Mouse (Mus musculus) fibroblast of lung, adult 2 months (primary cell): Measurements from ENCODE around the gene Lgals7.
A peak's percentile ranks its signal among the peaks of the same experiment; 100 is the strongest.

Source experiments
- DNase-seq: peaks from one replicate; pipeline ENCODE4 v3.0.0-alpha.2; 2011; ENCODE audit warnings: low read depth

Lgals7 gene

DNA sequence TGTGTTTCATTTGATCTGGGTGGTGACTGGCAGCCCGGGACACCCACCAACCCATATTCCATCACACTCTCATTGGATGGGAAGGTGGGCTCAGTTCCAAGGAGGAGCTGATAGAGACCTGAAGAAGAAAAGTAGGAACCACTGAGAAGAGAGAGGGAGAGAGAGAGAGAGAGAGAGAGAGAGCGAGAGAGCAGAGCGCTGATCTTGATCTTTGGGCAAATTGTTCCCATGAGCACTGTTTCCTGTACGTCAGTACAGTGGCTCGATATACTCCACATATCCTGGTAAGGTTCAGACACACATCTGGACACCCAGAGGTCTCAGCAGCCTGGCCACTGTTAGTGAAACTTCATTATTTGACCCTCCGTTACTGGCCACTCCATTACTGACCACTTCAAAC is at the start of gene Lgals7:
Gene Lgals7, plus strand, starts transcription at position 314 of the 400 bp plus-strand sequence.
- DNase-seq: no peak

DNA sequence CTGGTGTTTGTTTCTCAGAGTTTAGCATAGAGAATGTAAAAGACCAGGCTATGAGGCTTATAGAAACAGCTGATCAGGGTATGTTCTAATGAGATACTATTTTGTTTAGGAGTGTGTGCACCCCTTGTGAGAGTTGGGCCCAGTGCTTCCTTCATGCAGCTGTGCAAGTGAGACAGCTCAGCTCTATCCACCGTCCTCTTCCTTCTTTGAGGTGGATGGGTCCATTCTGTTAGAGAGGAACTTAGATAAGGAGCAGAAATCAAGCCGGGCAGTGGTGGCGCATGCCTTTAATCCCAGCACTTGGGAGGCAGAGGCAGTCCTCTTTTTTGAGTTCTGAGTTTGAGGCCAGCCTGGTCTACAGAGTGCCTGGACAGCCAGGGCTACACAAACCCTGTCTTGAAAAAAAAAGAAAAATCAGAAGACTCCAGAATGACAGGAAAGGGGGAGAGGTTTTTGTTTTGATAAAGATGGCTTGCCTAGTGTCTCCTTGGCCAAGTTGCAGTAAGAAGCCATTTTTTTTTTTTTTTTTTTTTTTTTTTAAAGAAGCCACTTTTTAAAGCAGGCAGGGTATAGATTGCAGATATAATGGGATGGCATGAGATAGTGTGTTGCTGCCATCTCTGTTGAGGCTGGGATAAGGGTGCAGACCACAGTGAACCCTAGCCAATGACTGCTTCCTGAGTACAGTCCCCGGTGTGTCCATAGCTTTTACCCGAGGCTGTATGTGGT is 49.2 kb upstream of the Lgals7 start:
- DNase-seq: no peak

DNA sequence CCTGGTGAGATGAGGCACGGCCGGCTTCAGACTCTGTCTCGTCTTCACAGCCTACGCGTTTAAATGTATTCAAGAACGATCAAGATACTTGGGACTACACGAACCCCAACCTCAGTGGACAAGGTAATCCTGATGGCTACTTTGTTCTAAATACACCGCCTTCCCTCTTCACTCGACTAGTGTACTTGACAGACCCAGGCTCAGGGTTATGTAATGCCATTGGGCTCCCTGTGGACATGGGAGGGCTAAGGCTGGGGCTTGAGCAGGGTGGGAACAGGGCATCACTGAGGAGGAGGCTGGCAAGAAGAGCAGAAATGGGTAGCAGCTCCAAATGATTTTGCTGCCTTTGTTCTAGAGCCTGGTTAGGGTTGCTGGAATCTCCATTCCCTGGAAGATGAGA is 48.4 kb upstream of the Lgals7 start:
- DNase-seq: no peak

- no peak for DNase-seq
Measured at GRCm38 (mm10) chr7:28816201-28816600, 47.5 kb upstream of the Lgals7 start.

DNA sequence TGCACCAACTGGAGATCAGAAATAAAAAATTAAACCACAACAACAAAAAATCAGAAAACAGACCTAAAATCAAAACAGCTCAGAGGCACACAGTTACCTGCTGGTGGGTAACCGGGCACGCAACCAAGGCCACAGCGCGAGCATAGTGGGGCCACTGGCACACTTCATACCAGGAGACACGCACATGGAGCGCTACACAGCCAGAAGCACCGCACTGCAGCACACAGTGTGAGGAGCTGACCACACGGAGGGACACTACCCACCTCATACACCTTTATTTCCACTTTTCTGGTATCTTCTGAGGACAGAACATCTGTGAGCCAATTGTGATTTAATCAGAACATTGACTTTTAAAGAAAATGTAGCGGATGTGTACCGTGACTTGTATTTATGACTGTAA is 46.7 kb upstream of the Lgals7 start:
- DNase-seq: no peak

DNA sequence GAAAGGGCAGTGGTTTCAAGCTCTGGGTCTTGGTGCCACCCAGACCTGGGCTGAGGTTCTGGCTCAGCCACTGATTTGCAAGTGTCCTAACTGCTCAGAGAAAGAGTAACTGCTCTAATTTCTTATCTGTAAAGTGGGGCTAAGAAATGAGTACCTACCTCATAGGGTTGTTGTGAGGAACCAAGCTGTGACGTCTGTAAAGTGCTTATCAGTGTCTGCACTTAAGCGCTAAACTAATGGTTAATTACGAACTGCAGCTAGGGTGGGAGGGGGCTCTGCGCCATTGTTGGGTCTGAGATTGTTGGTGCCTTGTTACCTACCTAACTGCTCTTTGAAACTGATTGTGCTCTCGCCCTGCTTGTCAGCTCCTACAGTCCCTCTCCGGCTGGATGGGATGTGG is 46.1 kb upstream of the Lgals7 start:
- DNase-seq: no peak

DNA sequence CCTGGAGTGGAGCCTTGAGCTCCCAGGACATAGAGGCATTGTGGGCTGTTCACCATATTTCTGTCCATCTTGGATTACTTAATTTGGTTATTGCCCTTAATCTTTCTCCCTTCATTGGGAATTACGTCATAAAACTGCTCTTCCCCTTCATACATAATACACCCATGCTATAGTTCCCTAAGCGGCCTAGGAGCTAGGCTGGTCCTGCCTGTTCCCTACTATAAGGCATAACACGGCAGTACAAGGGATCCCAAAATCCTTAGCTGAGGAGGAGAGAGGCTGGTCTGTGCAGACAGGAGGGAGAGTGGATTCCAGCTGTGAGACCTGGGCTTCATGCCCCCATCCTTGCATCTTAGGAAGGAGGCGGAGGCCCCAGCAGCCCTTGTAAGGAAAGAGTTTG is 45.7 kb upstream of the Lgals7 start:
- DNase-seq: no peak

GRCm38 (mm10) chr7:28818436-28818835 is 45.2 kb upstream of the Lgals7 start:
- DNase-seq: no peak

- no peak for DNase-seq
Measured at GRCm38 (mm10) chr7:28818861-28819452, 44.7 kb upstream of the Lgals7 start.

DNA sequence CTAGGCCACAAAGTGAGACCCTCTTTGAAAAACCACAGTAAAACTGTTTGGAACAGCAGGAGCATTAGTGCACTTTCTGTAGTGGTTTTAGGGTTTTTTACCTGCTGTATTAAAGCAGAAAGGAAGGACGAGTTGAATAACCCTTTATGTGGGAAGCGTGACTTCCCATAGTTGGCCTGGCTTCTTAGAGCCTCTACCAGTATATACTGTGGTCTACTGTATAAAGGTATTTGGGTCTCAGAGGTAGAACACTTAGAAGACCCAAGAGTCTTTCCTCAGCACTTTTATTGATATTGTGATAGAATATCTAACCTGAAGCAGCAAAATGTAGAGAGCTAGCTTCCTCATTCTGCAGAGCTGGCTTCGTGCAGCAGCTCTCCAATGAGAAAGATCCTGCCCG is 44.1 kb upstream of the Lgals7 start:
- DNase-seq: no peak

GRCm38 (mm10) chr7:28820358-28821260 is 43.0 kb upstream of the Lgals7 start:
- DNase-seq: no peak

- DNase-seq: no peak
Measured at GRCm38 (mm10) chr7:28821261-28821831, 42.3 kb upstream of the Lgals7 start.

GRCm38 (mm10) chr7:28822556-28822955 is 41.1 kb upstream of the Lgals7 start:
- no peak for DNase-seq

GRCm38 (mm10) chr7:28822993-28823903 is 40.4 kb upstream of the Lgals7 start:
- DNase-seq: no peak

GRCm38 (mm10) chr7:28823932-28824331 is 39.7 kb upstream of the Lgals7 start:
- DNase-seq: no peak

- peak; percentile 99 for DNase-seq
Measured at GRCm38 (mm10) chr7:28824941-28825685, 38.5 kb upstream of the Lgals7 start, which contains the start of gene Ech1. Gene Ech1, plus strand, starts transcription at chr7:28825217.

DNA sequence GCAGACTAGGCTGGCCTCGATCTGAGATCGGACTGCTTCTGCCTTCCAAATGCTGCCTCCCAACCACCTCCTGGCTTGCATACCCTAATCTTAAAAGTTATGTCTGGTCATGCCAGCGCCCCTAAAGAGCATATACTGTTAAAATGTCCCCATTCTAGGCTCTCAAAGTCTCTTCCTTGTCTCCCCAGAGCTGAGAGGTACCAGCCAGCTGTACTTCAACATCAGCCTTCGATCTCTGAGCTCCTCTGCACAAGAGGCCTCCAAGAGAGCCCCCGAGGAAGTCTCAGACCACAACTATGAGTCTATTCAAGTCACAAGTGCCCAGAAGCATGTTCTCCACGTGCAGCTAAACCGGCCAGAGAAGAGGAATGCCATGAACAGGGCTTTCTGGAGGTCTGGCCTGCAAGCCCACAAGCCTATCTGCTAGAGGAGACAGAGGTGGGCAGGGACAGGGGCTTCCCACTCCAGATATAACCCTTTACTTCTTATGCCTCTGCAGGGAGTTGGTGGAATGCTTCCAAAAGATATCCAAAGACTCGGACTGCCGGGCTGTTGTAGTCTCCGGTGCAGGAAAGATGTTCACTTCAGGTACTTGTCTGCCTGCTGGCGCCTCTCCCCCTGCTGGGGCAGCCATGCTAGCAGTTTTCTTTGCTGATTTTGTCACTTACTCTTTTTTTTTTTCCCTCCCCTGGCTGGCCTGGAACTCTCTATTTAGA is 37.8 kb upstream of the Lgals7 start:
- DNase-seq: no peak

DNA sequence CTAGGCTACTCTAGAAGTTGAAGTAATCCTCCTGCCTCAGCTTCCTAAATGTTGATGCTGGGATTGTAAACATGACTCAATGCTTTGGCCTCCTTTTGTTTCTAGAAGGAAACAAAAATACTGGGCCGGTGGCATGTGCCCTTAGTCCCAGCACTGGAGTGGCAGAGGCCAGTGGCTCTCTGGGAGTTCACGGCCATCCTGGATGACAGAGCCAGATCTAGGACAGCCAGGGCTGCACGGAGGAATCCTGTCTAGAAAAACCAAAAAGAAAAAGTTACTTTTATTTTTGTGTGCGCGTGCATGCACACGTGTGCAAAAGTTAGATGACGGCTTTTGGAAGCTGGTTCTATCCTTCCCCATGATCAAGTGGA is 37.3 kb upstream of the Lgals7 start:
- no peak for DNase-seq

DNA sequence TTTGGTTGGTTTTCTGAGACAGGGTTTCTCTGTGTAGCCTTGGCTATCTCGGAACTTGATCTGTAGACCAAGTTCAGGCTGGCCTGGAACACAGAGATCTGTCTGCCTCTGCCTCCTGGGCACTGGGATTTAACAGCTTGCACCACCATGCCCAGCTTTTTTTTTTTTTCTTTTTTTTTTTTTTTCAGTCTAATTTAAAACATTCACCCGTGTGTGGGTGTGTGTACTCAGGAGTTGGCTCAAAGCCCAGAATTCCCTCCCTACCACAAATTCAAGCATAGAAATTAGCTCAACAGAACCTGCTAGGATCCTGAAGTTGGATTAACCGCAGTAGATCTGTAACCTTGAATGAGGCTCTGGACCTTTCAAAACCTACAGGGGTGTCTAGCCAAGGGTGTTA is 36.3 kb upstream of the Lgals7 start:
- DNase-seq: no peak

DNA sequence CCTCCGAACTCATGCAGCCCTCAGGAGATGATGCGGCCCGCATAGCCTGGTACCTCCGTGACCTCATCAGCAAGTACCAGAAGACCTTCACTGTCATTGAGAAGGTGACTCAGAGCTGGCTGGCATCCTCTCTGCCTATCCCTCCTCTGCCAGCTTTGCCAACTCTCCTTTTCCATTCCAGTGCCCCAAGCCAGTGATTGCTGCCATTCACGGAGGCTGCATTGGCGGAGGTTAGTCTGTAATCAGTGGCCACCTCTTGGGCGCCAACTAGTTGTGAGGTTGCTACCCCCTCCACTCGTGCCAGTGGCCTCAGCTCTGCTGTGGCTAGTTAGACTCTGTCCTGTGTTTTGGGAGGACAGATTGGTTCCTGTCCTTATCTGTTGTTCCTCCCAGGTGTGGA is 33.8 kb upstream of the Lgals7 start:
- DNase-seq: no peak
